Mouse (Mus musculus) hindbrain, embryonic 16.5 days (tissue): ENCODE measurements around the gene Nelfb. TPM values are rescaled to one million over a fixed set of nuclear protein-coding genes. Genes with fewer than 3 reads are reported as not detected.

ENCODE experiments used
- ATAC-seq: fragments of 200-750 bp; cut with Nextera tagmentation; 2 replicates; pipeline ENCODE4 v1.8.0; 2017; ENCODE audit warnings: moderate TSS enrichment, moderate library complexity
- H3K27ac ChIP-seq: fragments of 300-500 bp; sonication (generic); 2 replicates; pipeline ENCODE4 v1.5.1; 2014; ENCODE audit warnings: low read depth, mild to moderate bottlenecking, control low read depth, low read length, moderate library complexity
- H3K27me3 ChIP-seq: fragments of 300-500 bp; sonication (generic); replicated peaks from 2 replicates; pipeline ENCODE4 v1.6.1; 2014; ENCODE audit warnings: low read length; ENCODE audit not compliant: control insufficient read depth, insufficient read depth
- H3K36me3 ChIP-seq: fragments of 300-500 bp; sonication (generic); 2 replicates; pipeline ENCODE4 v1.6.1; 2014; ENCODE audit warnings: mild to moderate bottlenecking, low read length, moderate library complexity, mixed read lengths; ENCODE audit not compliant: control insufficient read depth, insufficient read depth
- H3K4me1 ChIP-seq: fragments of 300-500 bp; sonication (generic); 2 replicates; pipeline ENCODE4 v1.6.1; 2014; ENCODE audit warnings: low read depth, low read length; ENCODE audit not compliant: control insufficient read depth, insufficient read depth
- H3K4me2 ChIP-seq: fragments of 300-500 bp; sonication (generic); 2 replicates; pipeline ENCODE4 v1.6.1; 2014; ENCODE audit warnings: mild to moderate bottlenecking, low read length, control low read depth, moderate library complexity
- H3K4me3 ChIP-seq: fragments of 300-500 bp; sonication (generic); 2 replicates; pipeline ENCODE4 v1.5.1; 2014; ENCODE audit warnings: mild to moderate bottlenecking, low read length, control low read depth, moderate library complexity
- H3K9ac ChIP-seq: fragments of 300-500 bp; sonication (generic); 2 replicates; pipeline ENCODE4 v1.6.1; 2014; ENCODE audit warnings: low read depth, mild to moderate bottlenecking, control low read depth, low read length, moderate library complexity
- H3K9me3 ChIP-seq: fragments of 300-500 bp; sonication (generic); 2 replicates; pipeline ENCODE4 v1.6.1; 2014; ENCODE audit warnings: mild to moderate bottlenecking, low read length, moderate library complexity; ENCODE audit not compliant: control insufficient read depth
- WGBS: fragments of 180-500 bp; shearing (Covaris S2); extraction: QIAGEN DNeasy Blood & Tissue Kit; methylation state at CpG from one replicate; pipeline ENCODE4 v1.1.7; 2014; 5-methylcytosine and 5-hydroxymethylcytosine counted together
- polyA plus RNA-seq: library from polyadenylated mRNA; unstranded; fragments of >200 nt; fragmentation: Nextera tagmentation; extraction: Ambion mirVana; gene quantifications from 2 replicates; pipeline ENCODE4 v1.2.1, GENCODE M21; 2015

Nelfb gene
- polyA plus RNA-seq, 1 experiment from 2014 or later, result 105 TPM

DNA sequence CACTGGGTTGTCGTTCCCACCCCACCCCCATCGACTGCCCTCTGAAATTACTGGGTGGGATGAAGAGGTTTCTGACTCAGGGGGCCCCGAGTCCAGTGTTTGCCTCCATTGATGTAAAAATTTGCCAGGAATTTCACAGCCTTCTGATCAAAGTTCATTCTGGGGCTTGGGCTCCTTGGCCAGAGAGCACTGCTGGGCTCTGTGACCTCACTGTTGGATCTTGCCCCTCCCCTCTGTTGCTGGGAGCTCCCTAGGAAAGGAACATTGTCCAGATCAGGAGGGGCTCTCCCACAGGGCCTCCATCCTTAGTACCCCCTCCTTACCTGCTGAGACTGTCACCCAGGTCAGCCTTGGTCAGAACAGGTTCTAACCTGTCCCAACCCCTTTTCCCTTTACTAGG lies 3.2 kb upstream of the Nelfb start, which contains the start of gene Stpg3:
Gene Stpg3 (minus strand): TSS at position 194 of the 400 bp plus-strand sequence.
- ATAC-seq, result no peak
- no peak within 1 kb of the TSS for H3K4me3 ChIP-seq
- 0 out of 2 replicates have a peak, but pooled peaks cover 2% of the 10 kb centered on the region for H3K27me3 ChIP-seq
- H3K27ac ChIP-seq, result no peak within 1 kb of the TSS
- peaks cover 11% of the 10 kb centered on the region for H3K4me1 ChIP-seq
- H3K36me3 ChIP-seq, result no peaks in the 10 kb centered on the region
- no peaks in the 10 kb centered on the region for H3K9me3 ChIP-seq
- 86% methylated on average over 3 of the region's 3 CpGs for WGBS
- no peak within 1 kb of the TSS for H3K4me2 ChIP-seq
- H3K9ac ChIP-seq, result no peak within 1 kb of the TSS

DNA sequence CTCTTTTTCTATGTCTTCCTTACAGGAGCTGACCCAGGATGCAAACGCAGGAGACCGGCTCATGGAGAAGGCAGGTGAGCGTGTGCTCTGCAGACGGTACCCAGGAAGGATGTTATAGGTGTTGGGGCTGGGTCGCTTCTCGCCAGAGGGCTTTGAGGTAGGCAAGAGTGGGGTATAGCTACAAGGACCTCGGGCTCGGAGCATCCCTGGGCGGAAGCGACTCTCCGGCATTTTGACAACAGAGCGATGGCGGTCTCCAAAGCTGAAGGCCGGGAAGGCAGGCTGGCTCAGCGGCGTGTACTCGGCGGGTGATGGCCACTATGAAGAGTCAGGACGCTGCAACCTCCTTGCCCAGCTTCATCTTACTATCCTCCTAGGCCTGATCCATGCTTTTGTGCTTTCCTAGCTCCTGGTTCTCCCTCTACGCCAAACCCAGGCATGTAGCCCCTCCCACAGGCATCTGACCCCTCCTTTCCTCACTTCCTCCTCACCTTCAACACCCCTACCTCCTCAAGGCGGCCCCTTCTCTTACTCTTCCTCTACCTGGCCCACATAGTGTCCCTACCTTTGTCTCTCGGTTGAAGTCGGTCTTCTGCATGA lies 2.1 kb upstream of the Nelfb start:
- no peak for ATAC-seq
- 67% methylated on average over 23 of the region's 23 CpGs for WGBS
- H3K4me1 ChIP-seq, result peaks cover 19% of the 10 kb centered on the region

DNA sequence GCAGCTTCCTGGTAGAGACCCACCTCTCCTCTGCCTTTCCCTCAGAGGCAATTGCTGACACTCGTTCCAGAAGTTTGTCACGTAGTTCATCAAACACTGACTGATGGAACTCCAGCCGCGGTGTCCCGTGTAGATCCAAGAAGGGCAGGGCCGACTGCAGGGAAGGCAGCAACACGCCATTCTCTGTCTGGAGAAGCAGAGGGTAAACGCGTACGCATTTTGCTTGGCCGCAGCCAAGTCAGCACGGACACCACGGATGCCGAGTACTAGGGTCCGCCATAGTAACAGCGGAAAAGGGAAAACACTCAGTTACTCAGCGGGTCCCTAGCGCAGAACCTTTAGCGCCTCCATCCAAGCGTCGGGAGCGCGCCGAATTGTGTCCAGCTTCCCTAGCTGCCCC lies 603 bp downstream of the Nelfb start:
- Histone ChIP-seq H3K36me3 (peaks cover 10% of the 10 kb centered on the region), H3K4me1 (peaks cover 21% of the 10 kb centered on the region), H3K9me3 (no peaks in the 10 kb centered on the region), H3K27ac (peak overlapping the region; percentile 94), H3K27me3 (0 out of 2 replicates have a peak, but pooled peaks cover 2% of the 10 kb centered on the region), H3K9ac (peak overlapping the region; percentile 92), H3K4me2 (peak overlapping the region; percentile 94), H3K4me3 (peak overlapping the region; percentile 82)
- ATAC-seq, result peak; percentile 53; the same call in 1 of the 2 replicates
- WGBS, result under 1% methylated on average over 24 of the region's 24 CpGs

More for the DNA sequence above, 2.1 kb upstream of the Nelfb start:
- H3K27me3 ChIP-seq, result 0 out of 2 replicates have a peak, but pooled peaks cover 2% of the 10 kb centered on the region
- no peak overlapping the region for H3K4me3 ChIP-seq
- H3K4me2 ChIP-seq, result no peak overlapping the region
- no peaks in the 10 kb centered on the region for H3K36me3 ChIP-seq
- no peak overlapping the region for H3K27ac ChIP-seq
- H3K9me3 ChIP-seq, result no peaks in the 10 kb centered on the region
- H3K9ac ChIP-seq, result no peak overlapping the region

DNA sequence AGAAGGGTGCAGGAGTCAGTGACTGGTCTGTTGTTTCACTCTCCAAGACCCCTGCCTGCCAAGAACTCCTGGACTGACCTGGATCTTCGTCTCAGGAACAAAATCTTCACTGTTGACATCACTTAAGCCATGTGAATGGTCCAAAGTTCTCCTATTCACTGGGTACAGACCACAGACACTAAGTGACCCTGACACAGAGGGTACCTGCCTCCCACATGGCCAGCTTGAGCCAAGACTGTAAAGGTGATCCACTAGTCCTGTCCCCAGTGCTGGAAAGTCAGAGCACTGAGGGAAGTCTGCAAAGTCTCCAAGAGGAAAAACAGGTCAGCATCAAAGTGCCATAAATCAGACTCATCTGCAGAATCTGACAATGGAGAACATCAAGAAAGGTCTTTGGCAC lies 3.7 kb downstream of the Nelfb start:
- WGBS, result 95% methylated on average over 1 of the region's 1 CpGs
- Histone ChIP-seq H3K4me1 (peaks cover 21% of the 10 kb centered on the region), H3K9ac (no peak overlapping the region), H3K4me2 (no peak overlapping the region), H3K9me3 (no peaks in the 10 kb centered on the region), H3K27me3 (no peaks in the 10 kb centered on the region), H3K36me3 (peaks cover 30% of the 10 kb centered on the region), H3K27ac (no peak overlapping the region), H3K4me3 (no peak overlapping the region)
- no peak for ATAC-seq

DNA sequence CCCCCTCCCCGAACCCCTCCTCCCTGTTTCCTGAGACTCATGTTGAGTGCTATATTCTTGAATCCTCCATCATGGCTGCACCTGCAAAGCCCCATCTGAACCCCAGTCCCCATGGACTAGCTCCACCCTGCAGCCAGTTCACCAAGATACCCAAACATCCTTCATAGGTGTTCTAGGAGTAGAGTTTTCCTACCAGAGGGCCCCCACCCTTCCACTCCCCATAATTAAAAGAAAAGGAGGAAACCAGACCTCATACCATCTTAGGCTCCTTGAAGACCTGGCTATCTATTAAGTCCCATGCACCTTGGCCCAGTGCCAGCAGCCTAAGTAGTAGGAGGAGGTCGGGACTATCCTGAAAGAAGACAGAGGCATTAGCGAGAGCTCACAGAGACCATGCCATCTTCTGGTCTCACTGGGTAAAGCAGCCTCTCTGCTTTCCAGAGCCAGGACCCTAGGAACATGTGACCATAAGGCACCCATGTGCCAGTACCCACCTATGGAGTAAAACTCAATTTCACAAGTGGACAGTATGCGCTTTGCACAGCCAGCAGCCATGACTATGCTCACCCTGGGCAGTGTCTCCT lies 7.6 kb downstream of the Nelfb start:
- H3K27ac ChIP-seq, result no peak overlapping the region
- no peak overlapping the region for H3K4me3 ChIP-seq
- WGBS, result 60% methylated on average over 4 of the region's 4 CpGs
- no peaks in the 10 kb centered on the region for H3K9me3 ChIP-seq
- no peak overlapping the region for H3K9ac ChIP-seq
- peaks cover 4% of the 10 kb centered on the region for H3K4me1 ChIP-seq
- H3K36me3 ChIP-seq, result peaks cover 54% of the 10 kb centered on the region
- H3K27me3 ChIP-seq, result no peaks in the 10 kb centered on the region
- no peak overlapping the region for H3K4me2 ChIP-seq
- no peak for ATAC-seq

DNA sequence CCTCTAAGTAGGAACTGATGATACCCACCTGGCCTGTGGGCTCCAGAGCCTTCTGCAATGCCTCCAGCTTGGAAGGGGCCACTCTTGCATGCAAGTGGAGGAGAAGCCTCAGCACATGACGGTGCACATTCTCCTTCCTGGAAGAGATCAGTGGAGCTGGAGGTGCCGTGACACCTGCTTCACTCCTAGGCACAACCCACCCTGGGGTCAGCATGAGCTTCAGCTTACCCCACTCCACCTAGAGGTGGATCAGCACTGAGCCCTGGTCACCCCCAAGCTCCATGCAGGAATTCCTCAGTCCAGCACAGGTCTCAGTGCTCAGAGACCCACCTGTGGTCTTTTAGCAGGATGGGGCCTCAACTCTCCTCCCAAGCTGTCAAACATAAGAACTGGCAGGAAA lies 10.7 kb downstream of the Nelfb start:
- H3K27ac ChIP-seq, result no peak overlapping the region
- H3K9me3 ChIP-seq, result no peaks in the 10 kb centered on the region
- H3K4me3 ChIP-seq, result no peak overlapping the region
- H3K36me3 ChIP-seq, result peaks cover 45% of the 10 kb centered on the region
- WGBS, result 97% methylated on average over 2 of the region's 2 CpGs
- H3K4me2 ChIP-seq, result no peak overlapping the region
- peaks cover 11% of the 10 kb centered on the region for H3K27me3 ChIP-seq
- H3K4me1 ChIP-seq, result no peaks in the 10 kb centered on the region
- ATAC-seq, result no peak
- no peak overlapping the region for H3K9ac ChIP-seq

DNA sequence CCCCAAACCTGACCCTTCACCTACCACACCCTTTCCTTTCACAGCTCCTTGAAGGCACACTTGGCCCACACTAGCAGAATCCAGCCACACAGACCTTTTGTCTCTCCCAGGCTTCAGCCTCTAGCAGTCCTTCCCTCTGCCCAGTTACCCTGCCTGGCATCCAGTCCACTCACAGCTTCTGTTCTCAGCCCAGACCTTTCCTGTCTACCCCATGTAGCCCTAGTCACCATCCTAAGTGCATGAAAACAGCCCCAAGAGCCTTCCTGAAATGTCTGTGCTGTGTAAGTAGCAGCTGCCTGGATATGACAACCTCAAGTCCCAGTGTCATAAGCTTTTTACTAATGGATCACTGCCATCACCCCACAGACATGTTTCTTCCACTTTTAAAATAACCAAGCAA lies 13.3 kb downstream of the Nelfb start:
- Histone ChIP-seq H3K4me2 (no peak overlapping the region), H3K27ac (no peak overlapping the region), H3K36me3 (peaks cover 29% of the 10 kb centered on the region), H3K4me3 (no peak overlapping the region), H3K9ac (no peak overlapping the region), H3K4me1 (no peaks in the 10 kb centered on the region), H3K27me3 (peaks cover 23% of the 10 kb centered on the region), H3K9me3 (no peaks in the 10 kb centered on the region)
- no peak for ATAC-seq

DNA sequence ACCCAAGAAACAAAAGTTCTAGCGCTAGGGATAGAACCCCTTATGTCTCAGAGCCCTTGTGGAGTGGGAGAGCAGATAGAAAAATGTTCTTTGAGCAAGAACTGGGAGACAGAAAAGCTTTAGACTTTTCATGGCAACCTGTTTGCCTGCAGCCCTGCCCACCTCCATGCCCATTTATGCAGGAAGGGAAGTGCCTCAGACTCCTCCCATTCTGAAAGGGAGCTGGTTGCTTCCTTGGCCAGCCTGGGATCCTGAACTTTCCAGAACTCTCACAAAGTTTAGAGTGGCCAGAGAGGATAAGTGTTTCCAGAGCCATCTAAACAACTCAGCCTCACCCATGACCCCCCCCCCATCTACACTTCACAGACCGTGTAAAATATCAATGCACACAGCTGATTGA lies 14.1 kb downstream of the Nelfb start:
- Histone ChIP-seq H3K27ac (no peak overlapping the region), H3K9me3 (no peaks in the 10 kb centered on the region), H3K4me3 (no peak overlapping the region), H3K36me3 (peaks cover 25% of the 10 kb centered on the region), H3K27me3 (peaks cover 23% of the 10 kb centered on the region), H3K4me1 (no peaks in the 10 kb centered on the region), H3K9ac (no peak overlapping the region), H3K4me2 (no peak overlapping the region; the same call in 1 of the 2 replicates)
- ATAC-seq, result no peak
- 22% methylated on average over 2 of the region's 2 CpGs for WGBS

DNA sequence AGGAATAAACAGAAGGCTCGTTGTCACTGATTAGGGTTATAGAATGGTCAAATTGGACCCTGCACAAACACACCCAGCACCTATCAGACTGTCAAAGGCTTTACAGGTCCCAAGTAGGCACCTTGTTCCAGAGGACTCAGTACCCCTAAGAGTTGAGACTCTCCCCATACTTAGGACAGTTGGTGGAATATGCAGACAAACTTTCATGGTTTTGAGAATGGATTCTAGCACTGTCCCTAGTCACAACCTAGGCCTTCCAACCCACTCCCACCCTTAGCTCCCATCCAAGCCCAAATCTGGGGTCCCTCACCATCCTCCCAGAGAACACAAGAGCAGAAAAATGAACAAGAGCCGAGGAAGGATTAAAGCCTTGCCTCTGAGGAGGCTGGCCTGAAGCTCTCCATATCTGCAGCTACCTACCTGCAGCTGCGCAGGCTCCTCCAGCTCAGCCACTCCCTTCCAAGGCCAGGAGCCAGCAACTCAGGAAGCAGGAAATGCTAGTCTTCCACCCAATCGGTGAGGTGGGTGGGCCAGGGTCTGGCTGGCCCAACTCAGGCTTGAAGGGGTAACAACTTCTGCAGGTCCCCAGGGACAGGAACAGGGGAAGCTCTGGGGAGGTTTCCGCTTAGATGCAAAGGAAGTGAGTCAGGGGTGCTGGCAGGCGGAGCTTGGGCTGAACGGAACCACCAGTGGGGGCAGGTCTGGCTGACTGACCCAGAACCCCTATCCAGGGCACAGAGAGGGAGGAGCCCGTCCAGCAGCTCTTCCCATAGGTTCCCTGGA lies 14.9 kb downstream of the Nelfb start, which contains the start of gene Tor4a:
Gene Tor4a (minus strand): TSS at position 715 of the 783 bp plus-strand sequence.
- peaks cover 23% of the 10 kb centered on the region for H3K27me3 ChIP-seq
- ATAC-seq, result no peak
- 0 out of 2 replicates have a peak within 1 kb of the TSS, but pooled peaks have one; percentile 7 for H3K9ac ChIP-seq
- 12% methylated on average over 8 of the region's 8 CpGs for WGBS
- no peaks in the 10 kb centered on the region for H3K4me1 ChIP-seq
- H3K9me3 ChIP-seq, result no peaks in the 10 kb centered on the region
- H3K4me3 ChIP-seq, result no peak within 1 kb of the TSS
- peaks cover 25% of the 10 kb centered on the region for H3K36me3 ChIP-seq
- H3K4me2 ChIP-seq, result peak within 1 kb of the TSS; percentile 13; the same call in 1 of the 2 replicates
- no peak within 1 kb of the TSS for H3K27ac ChIP-seq
